Mouse (Mus musculus) heart, adult 2 months (tissue): ENCODE data around the gene D430042O09Rik.

ENCODE experiments used
- CTCF ChIP-seq: fragments of 200-600 bp; IDR thresholded peaks from 2 replicates; pipeline ENCODE4 v1.8.1; 2022; ENCODE audit warnings: antibody characterized with exemption, mild to moderate bottlenecking, moderate library complexity
- POLR2A ChIP-seq: fragments of 200-500 bp; IDR thresholded peaks from 2 replicates; pipeline ENCODE4 v1.6.1; 2011; ENCODE audit warnings: mild to moderate bottlenecking, low read depth, low read length, control low read depth; ENCODE audit not compliant: insufficient read depth

DNA sequence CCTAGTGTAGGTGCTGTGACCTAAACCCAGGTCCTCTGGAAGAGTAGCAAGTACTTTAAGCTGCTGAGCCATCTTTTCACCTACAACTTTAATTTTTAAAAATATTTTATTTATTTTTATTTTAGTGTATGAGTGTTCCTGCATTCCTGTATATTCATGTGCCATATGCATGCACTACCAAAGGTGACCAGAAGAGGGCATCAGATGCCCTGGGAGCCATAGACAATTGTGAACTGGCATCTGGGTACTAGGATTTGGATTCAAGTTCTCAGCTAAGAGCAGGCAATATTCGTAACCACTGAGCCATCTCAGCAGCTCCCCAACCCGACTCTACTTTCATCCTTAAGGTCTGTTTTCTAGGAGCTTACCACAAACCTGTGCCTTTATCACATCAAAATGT lies 32.8 kb upstream of the D430042O09Rik start:
- TF ChIP-seq CTCF (peak; percentile 96; the same call in 1 of the 2 replicates), POLR2A (no peak)
